Mouse (Mus musculus): Measurements from ENCODE around the gene Psmc5. TPM values are rescaled to one million over a fixed set of nuclear protein-coding genes. Genes with fewer than 3 reads are reported as not detected.

The Psmc5 gene
- polyA plus RNA-seq, 1 experiment: 305 TPM

DNA sequence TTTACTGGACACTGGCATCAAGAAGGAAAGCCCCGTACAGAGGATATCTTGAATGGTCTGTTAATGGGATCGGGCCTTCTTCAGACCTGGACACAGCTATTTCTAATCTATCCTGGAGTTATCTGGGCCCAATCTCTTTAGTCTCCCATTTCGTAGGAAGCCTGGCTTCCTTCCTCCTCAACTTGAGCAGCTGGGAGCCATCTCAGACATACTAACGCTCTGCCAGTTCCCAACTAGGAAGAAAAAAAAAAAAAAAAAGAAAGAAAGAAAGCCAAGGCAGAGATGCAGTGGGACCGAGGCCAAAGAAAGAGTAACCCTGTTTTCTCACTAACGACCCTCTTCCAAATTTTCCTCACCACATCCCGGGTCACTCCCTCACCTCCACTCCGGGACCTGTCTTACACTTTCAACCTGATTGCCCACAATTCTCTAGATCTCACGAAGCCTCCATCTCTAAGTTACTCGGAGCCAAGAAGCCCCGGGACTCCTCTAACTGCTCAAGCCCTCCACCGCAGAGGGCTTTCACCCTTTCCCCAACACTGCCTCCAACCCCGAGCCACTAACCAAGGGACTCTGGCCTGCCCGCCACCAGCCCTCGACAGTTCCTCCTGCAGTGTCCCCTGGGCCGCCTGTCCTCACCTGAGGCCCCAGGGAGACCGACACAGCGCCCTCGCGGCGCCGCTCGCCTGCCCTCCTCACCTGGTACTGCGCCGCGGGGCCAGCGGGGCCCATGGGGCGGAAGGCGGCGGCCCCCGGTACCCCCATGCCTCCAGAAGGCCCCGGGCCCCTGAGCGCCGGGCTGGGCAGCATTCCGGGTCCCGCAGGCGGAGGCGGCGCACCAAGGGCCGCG is 16.1 kb downstream of the Psmc5 start:
- H3K36me3 ChIP-seq (ENCODE audit: control insufficient read depth, insufficient read depth): no peaks in the 10 kb centered on the region
- H3K79me2 ChIP-seq (ENCODE audit: control insufficient read depth, insufficient read depth): peaks cover 36% of the 10 kb centered on the region

DNA sequence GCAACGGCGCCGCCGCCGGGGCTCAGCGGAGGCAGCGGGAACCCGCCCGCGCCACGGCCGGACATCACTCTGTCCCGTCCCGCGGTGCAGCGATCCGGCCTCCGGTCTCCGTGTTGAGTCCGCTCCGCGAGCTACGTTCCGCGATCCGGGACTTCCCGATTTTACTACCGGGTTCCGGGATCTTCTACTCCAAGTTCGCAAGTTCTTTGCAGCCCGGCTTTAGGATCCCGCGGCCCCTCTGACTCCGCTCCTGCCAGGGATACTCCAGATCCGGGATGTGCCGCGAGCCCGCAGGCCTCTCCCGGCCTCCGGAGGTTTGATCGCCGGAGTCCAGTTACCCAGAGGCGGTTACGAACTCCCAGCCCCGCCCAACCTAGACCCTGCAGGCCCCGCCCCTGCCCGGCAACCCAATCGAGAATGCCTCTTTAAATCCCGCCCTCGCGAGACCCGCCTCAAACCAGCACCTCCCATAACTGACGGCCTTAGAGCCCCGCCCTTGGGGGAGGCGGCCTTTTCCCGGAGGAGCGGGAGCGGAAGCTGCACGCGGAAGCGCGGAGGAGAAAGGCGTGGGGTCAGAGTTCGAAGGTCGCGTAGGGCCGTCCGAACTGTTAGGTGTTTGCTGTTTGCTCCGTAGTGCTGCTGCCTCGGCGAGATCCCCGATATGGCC is 16.8 kb downstream of the Psmc5 start, which contains the start of gene Smarcd2:
Smarcd2 (minus strand) TSS at position 329 of the 667 bp plus-strand sequence.
- H3K36me3 ChIP-seq (ENCODE audit: control insufficient read depth, insufficient read depth): no peaks in the 10 kb centered on the region
- peak within 1 kb of the TSS; percentile 87 for H3K4me2 ChIP-seq (ENCODE audit: low read depth)
- peak within 1 kb of the TSS; percentile 60 for H3K4me3 ChIP-seq
- H3K27me3 ChIP-seq (ENCODE audit: control insufficient read depth, insufficient read depth, insufficient read length): no peaks in the 10 kb centered on the region
- H3K79me2 ChIP-seq (ENCODE audit: control insufficient read depth, insufficient read depth): peaks cover 36% of the 10 kb centered on the region
- H3ac ChIP-seq (ENCODE audit: control insufficient read depth, insufficient read length): peak within 1 kb of the TSS; percentile 88
- TF ChIP-seq USF1 (IDR thresholded peaks at IDR 0.05; ENCODE audit: low read depth) (no peak), POLR2AphosphoS2 (IDR thresholded peaks at IDR 0.05; ENCODE audit: insufficient read length, low read depth) (peak; percentile 86), MYOG (IDR thresholded peaks at IDR 0.05; ENCODE audit: control insufficient read depth in 1 of 3, insufficient read depth in 1 of 3, insufficient read length in 2 of 3, low read depth in 2 of 3) (peak in 1 of 3 experiments; percentile 10), TCF12 (IDR thresholded peaks at IDR 0.05; ENCODE audit: insufficient read depth, poor library complexity, severe bottlenecking) (no peak), SRF (IDR thresholded peaks at IDR 0.05; ENCODE audit: control insufficient read depth, insufficient read length, low read depth) (no peak), E2F4 (IDR thresholded peaks at IDR 0.05; ENCODE audit: insufficient read depth) (peak; percentile 27), MYOD1 (IDR thresholded peaks at IDR 0.05; ENCODE audit: control insufficient read depth in 1 of 3, insufficient read length in 2 of 3, low read depth in 2 of 3) (no peak), POLR2A (IDR thresholded peaks at IDR 0.05; ENCODE audit: insufficient read length, low read depth) (peak; percentile 85)

More for the DNA sequence above, 16.1 kb downstream of the Psmc5 start:
- H3K27me3 ChIP-seq (ENCODE audit: control insufficient read depth, insufficient read depth, insufficient read length): no peaks in the 10 kb centered on the region
- peak overlapping the region; percentile 60 for H3K4me3 ChIP-seq
- TF ChIP-seq POLR2A (IDR thresholded peaks at IDR 0.05; ENCODE audit: insufficient read length, low read depth) (no peak), CEBPB (IDR thresholded peaks at IDR 0.05; ENCODE audit: insufficient read depth, poor library complexity, severe bottlenecking) (no peak), POLR2AphosphoS2 (IDR thresholded peaks at IDR 0.05; ENCODE audit: insufficient read length, low read depth) (no peak), TCF3 (IDR thresholded peaks at IDR 0.05; ENCODE audit: insufficient read length, low read depth) (no peak), MYOG (IDR thresholded peaks at IDR 0.05; ENCODE audit: control insufficient read depth in 1 of 3, insufficient read depth in 1 of 3, insufficient read length in 2 of 3, low read depth in 2 of 3) (no peak), REST (IDR thresholded peaks at IDR 0.05; ENCODE audit: insufficient read depth, insufficient read length) (no peak), SRF (IDR thresholded peaks at IDR 0.05; ENCODE audit: control insufficient read depth, insufficient read length, low read depth) (no peak), E2F4 (IDR thresholded peaks at IDR 0.05; ENCODE audit: insufficient read depth) (no peak), MAX (IDR thresholded peaks at IDR 0.05; ENCODE audit: low read depth) (no peak), TCF12 (IDR thresholded peaks at IDR 0.05; ENCODE audit: insufficient read depth, poor library complexity, severe bottlenecking) (no peak), MYOD1 (IDR thresholded peaks at IDR 0.05; ENCODE audit: control insufficient read depth in 1 of 3, insufficient read length in 2 of 3, low read depth in 2 of 3) (no peak), USF1 (IDR thresholded peaks at IDR 0.05; ENCODE audit: low read depth) (no peak)
- peak overlapping the region; percentile 88 for H3ac ChIP-seq (ENCODE audit: control insufficient read depth, insufficient read length)
- H3K4me2 ChIP-seq (ENCODE audit: low read depth): peak overlapping the region; percentile 86

DNA sequence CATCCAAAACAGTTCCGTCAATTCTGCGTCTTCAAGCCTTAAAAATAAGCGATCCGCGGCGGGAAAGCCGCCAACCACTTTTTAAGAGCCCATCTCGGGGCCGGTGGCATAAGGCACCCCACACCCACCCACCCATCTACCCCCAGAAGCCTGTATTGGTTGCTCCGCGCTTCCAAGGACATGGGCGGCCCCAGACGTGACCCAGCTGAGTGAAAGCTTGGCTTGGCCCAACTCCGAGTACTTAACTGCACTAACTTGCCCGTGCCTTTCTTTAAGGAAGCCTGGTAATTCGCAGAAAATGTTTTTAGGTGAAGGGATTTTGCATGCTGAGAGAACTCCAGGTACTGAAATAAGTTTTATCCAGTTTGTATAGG is 17.3 kb downstream of the Psmc5 start:
- H3K36me3 ChIP-seq (ENCODE audit: control insufficient read depth, insufficient read depth): no peaks in the 10 kb centered on the region

DNA sequence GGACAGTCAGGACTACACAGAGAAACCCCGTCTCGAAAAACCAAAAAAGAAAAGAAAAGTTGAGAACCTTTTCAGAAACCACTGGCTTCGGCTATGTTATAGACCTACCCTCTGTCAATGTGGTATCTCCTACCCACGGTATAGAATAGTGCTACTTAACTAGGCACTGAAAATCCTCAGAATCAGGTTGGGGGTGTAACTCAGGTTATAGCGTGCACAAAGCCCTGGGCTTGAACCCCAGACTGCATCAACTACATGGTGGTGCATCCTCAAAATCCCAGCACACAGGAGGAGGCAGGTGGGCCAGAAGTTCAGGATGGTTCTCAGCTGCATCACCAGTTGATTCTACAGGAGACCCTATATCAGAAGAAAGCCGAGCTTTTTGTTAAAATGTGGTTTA is 17.9 kb downstream of the Psmc5 start:
- no peaks in the 10 kb centered on the region for H3K36me3 ChIP-seq (ENCODE audit: control insufficient read depth, insufficient read depth)
- H3K27me3 ChIP-seq (ENCODE audit: control insufficient read depth, insufficient read depth, insufficient read length): no peaks in the 10 kb centered on the region
- peaks cover 33% of the 10 kb centered on the region for H3K79me2 ChIP-seq (ENCODE audit: control insufficient read depth, insufficient read depth)
- H3ac ChIP-seq (ENCODE audit: control insufficient read depth, insufficient read length): no peak overlapping the region
- peak overlapping the region; percentile 87 for H3K4me2 ChIP-seq (ENCODE audit: low read depth)
- peak overlapping the region; percentile 60 for H3K4me3 ChIP-seq
- no peak for TF ChIP-seq MAX (IDR thresholded peaks at IDR 0.05; ENCODE audit: low read depth)
- no peak for TF ChIP-seq E2F4 (IDR thresholded peaks at IDR 0.05; ENCODE audit: insufficient read depth)
- no peak for TF ChIP-seq TCF12 (IDR thresholded peaks at IDR 0.05; ENCODE audit: insufficient read depth, poor library complexity, severe bottlenecking)
- TF ChIP-seq TCF3 (IDR thresholded peaks at IDR 0.05; ENCODE audit: insufficient read length, low read depth): no peak
- TF ChIP-seq MYOD1 (IDR thresholded peaks at IDR 0.05; ENCODE audit: control insufficient read depth in 1 of 3, insufficient read length in 2 of 3, low read depth in 2 of 3): no peak
- TF ChIP-seq CEBPB (IDR thresholded peaks at IDR 0.05; ENCODE audit: insufficient read depth, poor library complexity, severe bottlenecking): no peak

More for the DNA sequence above, 17.3 kb downstream of the Psmc5 start:
- H3K4me2 ChIP-seq (ENCODE audit: low read depth): peak overlapping the region; percentile 87
- TF ChIP-seq CEBPB (IDR thresholded peaks at IDR 0.05; ENCODE audit: insufficient read depth, poor library complexity, severe bottlenecking) (no peak), USF1 (IDR thresholded peaks at IDR 0.05; ENCODE audit: low read depth) (no peak), POLR2AphosphoS2 (IDR thresholded peaks at IDR 0.05; ENCODE audit: insufficient read length, low read depth) (no peak), MYOD1 (IDR thresholded peaks at IDR 0.05; ENCODE audit: control insufficient read depth in 1 of 3, insufficient read length in 2 of 3, low read depth in 2 of 3) (no peak), REST (IDR thresholded peaks at IDR 0.05; ENCODE audit: insufficient read depth, insufficient read length) (no peak), MYOG (IDR thresholded peaks at IDR 0.05; ENCODE audit: control insufficient read depth in 1 of 3, insufficient read depth in 1 of 3, insufficient read length in 2 of 3, low read depth in 2 of 3) (no peak), SRF (IDR thresholded peaks at IDR 0.05; ENCODE audit: control insufficient read depth, insufficient read length, low read depth) (no peak)
- H3K79me2 ChIP-seq (ENCODE audit: control insufficient read depth, insufficient read depth): peaks cover 36% of the 10 kb centered on the region
- H3K4me3 ChIP-seq: peak overlapping the region; percentile 60
- no peaks in the 10 kb centered on the region for H3K27me3 ChIP-seq (ENCODE audit: control insufficient read depth, insufficient read depth, insufficient read length)
- H3ac ChIP-seq (ENCODE audit: control insufficient read depth, insufficient read length): peak overlapping the region; percentile 88
